Mouse (Mus musculus): ENCODE measurements around the gene Prpf8. TPM values are rescaled to one million over a fixed set of nuclear protein-coding genes. Genes with fewer than 3 reads are reported as not detected.

Prpf8 gene
- total and polyA plus RNA-seq, 3 experiments: 187 to 345 (median 246) TPM

DNA sequence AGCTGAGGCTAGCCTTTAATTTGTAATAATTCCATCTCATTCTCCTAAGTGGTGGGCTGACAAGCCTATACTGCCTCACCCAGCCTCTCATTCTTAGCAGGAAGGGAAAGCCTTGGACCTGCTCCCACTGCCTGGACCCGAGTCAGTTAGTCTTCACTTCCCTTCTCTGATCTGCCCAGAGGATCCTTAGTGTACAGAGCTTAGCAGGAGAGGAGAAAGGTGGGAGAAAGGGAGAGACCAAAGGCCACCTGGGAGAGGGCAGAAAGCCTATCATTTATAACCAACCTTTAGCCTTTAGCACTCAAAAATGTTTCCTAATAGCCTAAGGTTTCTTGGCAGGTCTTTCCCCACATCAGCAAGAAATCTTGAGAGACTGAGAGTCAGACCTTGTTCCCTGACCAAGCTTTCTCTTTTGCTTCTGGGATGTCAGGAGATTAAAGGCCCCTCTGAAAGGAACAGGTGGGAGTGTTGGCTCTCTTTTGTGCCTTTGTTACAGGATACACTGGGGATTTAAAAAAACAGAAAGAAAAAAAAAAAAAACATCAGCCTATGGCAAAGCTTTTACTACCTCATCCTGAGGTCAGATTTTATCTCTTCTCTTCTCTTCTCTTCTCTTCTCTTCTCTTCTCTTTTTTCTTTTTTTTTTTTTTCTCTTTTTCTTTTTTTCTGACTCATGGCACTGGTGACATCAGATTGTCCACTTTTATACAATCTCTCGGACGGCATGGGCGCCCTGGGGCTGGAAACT is 47.8 kb downstream of the Prpf8 start:
- H3K4me1 ChIP-seq (ENCODE audit: control insufficient read depth in 1 of 2, insufficient read depth in 2 of 2): peaks cover 10 to 62% of the 10 kb centered on the region in 2 experiments
- H3K27ac ChIP-seq (ENCODE audit: insufficient read depth, low read depth): no peak overlapping the region
- no peak overlapping the region for H3K4me2 ChIP-seq (ENCODE audit: insufficient read depth, low read depth, poor library complexity, severe bottlenecking)
- no peaks in the 10 kb centered on the region for H3K27me3 ChIP-seq (replicated peaks)
- no peaks in the 10 kb centered on the region for H3K79me2 ChIP-seq (replicated peaks; ENCODE audit: control insufficient read depth, extremely low read depth, insufficient read depth, poor library complexity, severe bottlenecking)
- no peak for TF ChIP-seq ETS1 (conservative IDR thresholded peaks at IDR 0.05; ENCODE audit: low read depth, low read length)
- TF ChIP-seq POLR2AphosphoS2 (IDR thresholded peaks at IDR 0.05; ENCODE audit: low read depth, low read length): no peak
- peak; percentile 60 for TF ChIP-seq ZNF384 (IDR thresholded peaks at IDR 0.05; ENCODE audit: low read depth, low read length)
- no peak for TF ChIP-seq NELFE (IDR thresholded peaks at IDR 0.05; ENCODE audit: low read depth, low read length)
- TF ChIP-seq EP300 (IDR thresholded peaks at IDR 0.05; ENCODE audit: low read length): no peak
- no peak for TF ChIP-seq CTCF (conservative IDR thresholded peaks at IDR 0.05 in 1 of 2, IDR thresholded peaks at IDR 0.05 in 1 of 2; ENCODE audit: low read depth in 2 of 2, low read length in 2 of 2)
- TF ChIP-seq MAZ (IDR thresholded peaks at IDR 0.05; ENCODE audit: low read depth, low read length): no peak
- in situ Hi-C loops (cut with MboI; ENCODE audit: low pct_ligation_motif_present, low pct_unique_long_range_greater_than_20kb, low sequenced_read_pairs) (loop anchor here (5.0 kb wide), 1 partner anchor 38 kb away; no protein-coding TSS in a partner anchor), dilution Hi-C loops (cut with MboI; ENCODE audit: extremely low pct_ligation_motif_present, extremely low pct_unique_long_range_greater_than_20kb, low sequenced_read_pairs) (no loop called here)
- DNase-seq (ENCODE audit: extremely low read depth): no peak
- peaks cover 0 to 12% of the 10 kb centered on the region in 2 experiments for H3K36me3 ChIP-seq (replicated peaks in 1 of 2; ENCODE audit: control insufficient read depth in 1 of 2, insufficient read depth in 1 of 2, low read length in 1 of 2)
- H3K9me3 ChIP-seq (replicated peaks; ENCODE audit: low read length): no peaks in the 10 kb centered on the region
- no peak overlapping the region for H3K4me3 ChIP-seq (replicated peaks in 1 of 3; ENCODE audit: low read depth in 2 of 3, low read length in 2 of 3, poor library complexity in 1 of 3)
- H3K9ac ChIP-seq (ENCODE audit: insufficient read depth, low read depth): no peak overlapping the region

DNA sequence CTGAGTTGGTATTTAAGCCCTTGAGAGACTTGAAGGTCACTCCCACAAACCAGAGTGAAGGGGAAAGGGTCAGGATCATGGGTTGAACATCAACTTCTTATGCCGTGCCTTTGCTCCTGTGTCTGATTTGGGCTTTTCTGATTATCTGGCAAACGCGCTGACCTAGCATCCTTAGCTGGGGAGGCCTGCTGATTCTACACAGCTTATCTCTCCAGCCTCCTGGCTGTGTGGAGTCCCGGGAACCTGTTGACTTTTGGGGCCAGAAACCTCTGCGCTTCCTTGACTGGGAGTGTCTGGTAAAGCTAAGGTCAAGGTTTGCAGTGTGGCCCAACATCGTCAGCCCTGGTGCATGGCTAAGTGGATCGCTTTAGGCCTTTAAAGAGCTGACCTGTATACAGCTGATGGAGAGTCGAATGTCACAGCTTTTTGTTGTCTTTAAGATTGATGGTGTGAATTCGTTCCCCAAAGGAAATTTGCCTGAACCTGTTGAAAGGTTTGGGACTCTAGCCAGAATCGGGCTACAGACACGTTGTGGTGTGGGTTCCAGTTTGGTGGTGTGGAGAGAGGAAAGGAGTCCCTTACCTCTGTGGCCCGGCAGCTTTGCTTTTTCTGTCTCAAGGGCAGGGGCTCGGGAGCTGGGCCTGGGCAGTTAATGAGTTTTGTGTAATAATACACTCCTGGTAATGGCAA is 48.6 kb downstream of the Prpf8 start:
- DNase-seq (ENCODE audit: extremely low read depth): no peak
- no peak overlapping the region for H3K4me3 ChIP-seq (replicated peaks in 1 of 3; ENCODE audit: low read depth in 2 of 3, low read length in 2 of 3, poor library complexity in 1 of 3)
- peaks cover 0 to 12% of the 10 kb centered on the region in 2 experiments for H3K36me3 ChIP-seq (replicated peaks in 1 of 2; ENCODE audit: control insufficient read depth in 1 of 2, insufficient read depth in 1 of 2, low read length in 1 of 2)
- H3K27me3 ChIP-seq (replicated peaks): no peaks in the 10 kb centered on the region
- in situ Hi-C loops (cut with MboI; ENCODE audit: low pct_ligation_motif_present, low pct_unique_long_range_greater_than_20kb, low sequenced_read_pairs): no loop called here
- no peaks in the 10 kb centered on the region for H3K9me3 ChIP-seq (replicated peaks; ENCODE audit: low read length)
- H3K4me2 ChIP-seq (ENCODE audit: insufficient read depth, low read depth, poor library complexity, severe bottlenecking): no peak overlapping the region
- no peaks in the 10 kb centered on the region for H3K79me2 ChIP-seq (replicated peaks; ENCODE audit: control insufficient read depth, extremely low read depth, insufficient read depth, poor library complexity, severe bottlenecking)
- peaks cover 10 to 65% of the 10 kb centered on the region in 2 experiments for H3K4me1 ChIP-seq (ENCODE audit: control insufficient read depth in 1 of 2, insufficient read depth in 2 of 2)
- H3K27ac ChIP-seq (ENCODE audit: insufficient read depth, low read depth): no peak overlapping the region
- dilution Hi-C loops (cut with MboI; ENCODE audit: extremely low pct_ligation_motif_present, extremely low pct_unique_long_range_greater_than_20kb, low sequenced_read_pairs): no loop called here
- H3K9ac ChIP-seq (ENCODE audit: insufficient read depth, low read depth): no peak overlapping the region
- TF ChIP-seq NRF1 (IDR thresholded peaks at IDR 0.05; ENCODE audit: low read depth, low read length): no peak
- no peak for TF ChIP-seq ZC3H11A (IDR thresholded peaks at IDR 0.05; ENCODE audit: low read depth, low read length)
- no peak for TF ChIP-seq CHD2 (IDR thresholded peaks at IDR 0.05; ENCODE audit: low read length)
- TF ChIP-seq MAX (IDR thresholded peaks at IDR 0.05; ENCODE audit: low read length): no peak
- no peak for TF ChIP-seq POLR2AphosphoS2 (IDR thresholded peaks at IDR 0.05; ENCODE audit: low read depth, low read length)
- no peak for TF ChIP-seq JUND (conservative IDR thresholded peaks at IDR 0.05; ENCODE audit: low read depth, low read length)

Data from CH12.LX (cell line).